Mouse (Mus musculus) embryonic stem cell, embryonic (primary cell): ENCODE results near the gene Rtf2.

Source experiments
- CTCF ChIA-PET, 4 experiments: fragments of 300-600 bp in 2 of 4; fragments of 350-600 bp in 2 of 4; sonication (Branson Sonifier 250); formaldehyde crosslinking; loops; one replicate each; lab custom pipeline; 2022; ENCODE audit warnings: inconsistent platforms in 2 of 4; lab: Charles Lee
- POLR2A ChIA-PET, 4 experiments: fragments of 300-600 bp in 2 of 4; fragments of 350-600 bp in 2 of 4; sonication (Branson Sonifier 250); formaldehyde crosslinking; loops; one replicate each; lab custom pipeline; 2022; ENCODE audit warnings: antibody characterized with exemption in 4 of 4, inconsistent platforms in 1 of 4; lab: Charles Lee

The Rtf2 gene

GRCm38 (mm10) chr2:172413894-172414293 lies 26.5 kb upstream of the Rtf2 start:
- ChIA-PET POLR2A (interaction anchor here in 1 of 4 experiments (1.8 kb wide), 2 partner anchors 10 to 26 kb away, joined by 4 to 9 read pairs; partner anchors contain the start of gene Rtf2), CTCF (interaction anchor here in 1 of 4 experiments (0.6 kb wide), 1 partner anchor 727 kb away, joined by 3 read pairs; no protein-coding TSS in a partner anchor)

- ChIA-PET POLR2A (interaction anchor here in 2 of 4 experiments (0.6 to 1.5 kb wide), 6 partner anchors 9 to 100 kb away, joined by 3 to 4 read pairs (median 3); partner anchors contain the start of genes Aurka (in 1 of the 2) and Cstf1 (in 1 of the 2)), CTCF (interaction anchor here in 1 of 4 experiments (1.2 to 1.5 kb wide), 2 partner anchors 38 to 62 kb away, joined by 3 to 4 read pairs; no protein-coding TSS in a partner anchor)
These were observed 24.1 kb upstream of the Rtf2 start for GRCm38 (mm10) chr2:172416218-172416617.

- POLR2A ChIA-PET, result interaction anchor here in 1 of 4 experiments (1.2 to 1.5 kb wide), 4 partner anchors 8 to 100 kb away, joined by 3 to 4 read pairs (median 3); partner anchors contain the start of genes Aurka and Cstf1
These were observed 23.5 kb upstream of the Rtf2 start for GRCm38 (mm10) chr2:172416876-172417275.

GRCm38 (mm10) chr2:172418208-172418607 lies 22.1 kb upstream of the Rtf2 start:
- ChIA-PET CTCF (interaction anchor here in 1 of 4 experiments (0.7 kb wide), 1 partner anchor 153 kb away, joined by 5 read pairs; no protein-coding TSS in a partner anchor), POLR2A (interaction anchor here in 1 of 4 experiments (0.7 kb wide), 2 partner anchors 8 to 56 kb away, joined by 4 to 5 read pairs; no protein-coding TSS in a partner anchor)

More at GRCm38 (mm10) chr2:172416876-172417275, 23.5 kb upstream of the Rtf2 start:
- CTCF ChIA-PET, result interaction anchor here in 1 of 4 experiments (1.2 kb wide), 1 partner anchor 61 kb away, joined by 3 read pairs; no protein-coding TSS in a partner anchor

GRCm38 (mm10) chr2:172430609-172431008 lies 9.7 kb upstream of the Rtf2 start:
- ChIA-PET CTCF (interaction anchor here in 1 of 4 experiments (0.6 kb wide), 1 partner anchor 9 kb away, joined by 11 read pairs; the partner anchor contains the start of gene Rtf2), POLR2A (interaction anchor here in 2 of 4 experiments (0.6 to 2.0 kb wide), 3 partner anchors 9 to 36 kb away, joined by 3 to 5 read pairs (median 4); partner anchors contain the start of gene Rtf2 (in 1 of the 2))

GRCm38 (mm10) chr2:172433746-172434145 lies 6.6 kb upstream of the Rtf2 start:
- POLR2A ChIA-PET, result no interaction called here

GRCm38 (mm10) chr2:172437371-172437952 lies 2.9 kb upstream of the Rtf2 start:
- CTCF ChIA-PET, result interaction anchor here in 1 of 4 experiments (0.6 kb wide), 1 partner anchor 12 kb away, joined by 3 read pairs; no protein-coding TSS in a partner anchor
- POLR2A ChIA-PET, result interaction anchor here in 2 of 4 experiments (0.8 to 1.5 kb wide), 2 partner anchors 50 to 59 kb away, joined by 3 read pairs; no protein-coding TSS in a partner anchor

More at GRCm38 (mm10) chr2:172433746-172434145, 6.6 kb upstream of the Rtf2 start:
- CTCF ChIA-PET, result no interaction called here

GRCm38 (mm10) chr2:172440640-172441005 lies 267 bp downstream of the Rtf2 start:
- ChIA-PET CTCF (interaction anchor here in 2 of 4 experiments (0.7 to 2.2 kb wide), 7 partner anchors 10 to 219 kb away, joined by 3 to 13 read pairs (median 5); partner anchors contain the start of genes Aurka (in 1 of the 2), Cstf1 (in 1 of the 2) and Mc3r (in 1 of the 2)), POLR2A (interaction anchor here (0.7 to 3.6 kb wide), 38 partner anchors 11 to 221 kb away, joined by 3 to 23 read pairs (median 4); partner anchors contain the start of genes Aurka (in 3 of the 4), Cstf1 (in 3 of the 4), Fam210b (in 2 of the 4) and Cass4 (in 1 of the 4))

GRCm38 (mm10) chr2:172441176-172441575 lies 820 bp downstream of the Rtf2 start:
- ChIA-PET CTCF (interaction anchor here in 2 of 4 experiments (1.9 to 2.2 kb wide), 3 partner anchors 10 to 63 kb away, joined by 5 to 13 read pairs (median 8); no protein-coding TSS in a partner anchor), POLR2A (interaction anchor here (0.6 to 3.6 kb wide), 24 partner anchors 11 to 385 kb away, joined by 3 to 23 read pairs (median 4); partner anchors contain the start of genes Aurka (in 2 of the 4), Cstf1 (in 2 of the 4), Fam210b (in 2 of the 4) and Cass4 (in 1 of the 4))

- POLR2A ChIA-PET, result interaction anchor here in 3 of 4 experiments (0.8 to 1.3 kb wide), 5 partner anchors 9 to 95 kb away, joined by 3 to 4 read pairs (median 3); no protein-coding TSS in a partner anchor
- CTCF ChIA-PET, result interaction anchor here in 1 of 4 experiments (1.0 kb wide), 1 partner anchor 100 kb away, joined by 4 read pairs; the partner anchor contains the start of gene Fam210b
These were observed 5.3 kb downstream of the Rtf2 start for GRCm38 (mm10) chr2:172445617-172446016.

GRCm38 (mm10) chr2:172447317-172447716 lies 7.0 kb downstream of the Rtf2 start:
- ChIA-PET CTCF (interaction anchor here (0.6 to 2.2 kb wide), 7 partner anchors 28 to 226 kb away, joined by 3 to 18 read pairs (median 4); no protein-coding TSS in a partner anchor), POLR2A (interaction anchor here in 3 of 4 experiments (0.6 to 1.1 kb wide), 4 partner anchors 9 to 94 kb away, joined by 3 to 4 read pairs (median 3); no protein-coding TSS in a partner anchor)

GRCm38 (mm10) chr2:172448329-172448728 lies 8.0 kb downstream of the Rtf2 start:
- POLR2A ChIA-PET, result no interaction called here
- CTCF ChIA-PET, result no interaction called here

- ChIA-PET CTCF (interaction anchor here in 2 of 4 experiments (1.3 to 1.6 kb wide), 2 partner anchors 10 to 229 kb away, joined by 3 to 5 read pairs; partner anchors contain the start of gene Rtf2 (in 1 of the 2)), POLR2A (interaction anchor here in 2 of 4 experiments (0.7 to 1.3 kb wide), 2 partner anchors 30 to 70 kb away, joined by 3 read pairs; no protein-coding TSS in a partner anchor)
These were observed 10.3 kb downstream of the Rtf2 start for GRCm38 (mm10) chr2:172450640-172451039.

- POLR2A ChIA-PET, result interaction anchor here in 2 of 4 experiments (0.7 to 1.4 kb wide), 7 partner anchors 10 to 812 kb away, joined by 3 to 10 read pairs (median 5); partner anchors contain the start of genes Aurka (in 1 of the 2), Cstf1 (in 1 of the 2) and Rtf2 (in 1 of the 2)
- CTCF ChIA-PET, result interaction anchor here (0.5 to 1.6 kb wide), 8 partner anchors 11 to 354 kb away, joined by 3 to 16 read pairs (median 4); partner anchors contain the start of genes Fam209 (in 1 of the 4) and Rtf2 (in 1 of the 4)
These were observed 11.7 kb downstream of the Rtf2 start for GRCm38 (mm10) chr2:172452031-172452430.

- ChIA-PET CTCF (interaction anchor here in 1 of 4 experiments (0.5 kb wide), 1 partner anchor 33 kb away, joined by 13 read pairs; no protein-coding TSS in a partner anchor), POLR2A (interaction anchor here in 1 of 4 experiments (0.7 to 1.4 kb wide), 3 partner anchors 11 to 81 kb away, joined by 3 to 5 read pairs (median 5); partner anchors contain the start of gene Rtf2)
These were observed 12.1 kb downstream of the Rtf2 start for GRCm38 (mm10) chr2:172452458-172452857.

GRCm38 (mm10) chr2:172458496-172458895 lies 18.1 kb downstream of the Rtf2 start, which contains the start of gene Gcnt7:
Gcnt7 (minus strand) TSS chr2:172458596.
- POLR2A ChIA-PET, result no interaction called here
- CTCF ChIA-PET, result interaction anchor here in 1 of 4 experiments (1.1 kb wide), 1 partner anchor 19 kb away, joined by 4 read pairs; no protein-coding TSS in a partner anchor

GRCm38 (mm10) chr2:172460647-172461046 lies 20.3 kb downstream of the Rtf2 start:
- CTCF ChIA-PET, result interaction anchor here in 1 of 4 experiments (0.7 kb wide), 1 partner anchor 29 kb away, joined by 3 read pairs; no protein-coding TSS in a partner anchor
- POLR2A ChIA-PET, result interaction anchor here in 1 of 4 experiments (0.7 to 3.5 kb wide), 3 partner anchors 13 to 535 kb away, joined by 3 to 9 read pairs (median 4); partner anchors contain the start of gene Fam209
